Mouse (Mus musculus): ENCODE data around the gene Ddx50. TPM values are rescaled to one million over a fixed set of nuclear protein-coding genes. Genes with fewer than 3 reads are reported as not detected.

Gene Ddx50
- 165 TPM for polyA plus RNA-seq (2014; fragmentation: Illumina TruSeq; extraction: RNeasy Lipid Tissue Mini Kit (QIAGEN cat#74804); ENCODE audit: low read depth, low replicate concordance)

GRCm38 (mm10) chr10:62650881-62651810, at the start of gene Ddx50:
TSS of gene Ddx50 (minus strand) at chr10:62651218.

DNA sequence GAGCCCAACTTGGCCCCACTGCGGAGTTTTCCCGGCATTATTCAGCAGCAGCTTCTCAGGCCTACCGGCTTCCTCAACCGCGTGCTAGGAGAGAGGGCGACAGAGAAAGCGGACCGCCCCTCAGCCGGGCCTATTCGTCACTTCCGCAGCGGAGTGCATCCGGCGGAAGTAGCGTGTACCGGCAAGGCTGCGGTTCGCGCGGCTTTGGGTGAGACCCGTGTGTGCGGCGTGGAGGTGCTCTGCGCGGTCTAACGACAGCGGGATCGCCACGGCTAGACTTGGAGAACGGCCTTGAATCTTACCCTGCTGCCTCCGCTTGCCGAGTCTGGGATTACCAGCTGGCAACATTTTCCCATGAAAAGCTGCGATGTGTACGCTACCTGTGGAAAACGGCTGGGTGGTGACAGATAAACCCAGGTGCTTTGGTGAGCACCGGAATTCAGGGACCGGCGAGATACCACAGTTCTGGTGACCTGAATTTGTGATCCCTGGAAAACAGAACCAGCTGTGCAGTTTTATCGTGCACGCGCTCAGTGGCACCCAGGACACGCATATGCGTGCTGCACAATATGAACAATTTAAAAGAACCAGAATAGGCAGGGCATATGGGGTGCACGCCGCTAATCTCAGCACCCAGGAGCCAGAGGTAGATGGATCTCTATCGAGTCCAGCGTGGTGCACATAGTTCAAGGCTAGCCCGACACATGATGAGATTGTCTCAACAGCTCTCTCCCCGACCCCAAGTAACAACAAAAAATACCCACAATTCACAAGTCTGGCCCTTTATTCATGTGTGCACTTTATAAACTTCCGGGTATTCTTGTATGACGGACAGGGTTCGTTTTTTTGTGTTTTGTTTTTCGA, 48.6 kb downstream of the Ddx50 start, which contains the start of gene Ddx21:
Ddx21 (minus strand) TSS at position 105 of the 864 bp plus-strand sequence.

DNA sequence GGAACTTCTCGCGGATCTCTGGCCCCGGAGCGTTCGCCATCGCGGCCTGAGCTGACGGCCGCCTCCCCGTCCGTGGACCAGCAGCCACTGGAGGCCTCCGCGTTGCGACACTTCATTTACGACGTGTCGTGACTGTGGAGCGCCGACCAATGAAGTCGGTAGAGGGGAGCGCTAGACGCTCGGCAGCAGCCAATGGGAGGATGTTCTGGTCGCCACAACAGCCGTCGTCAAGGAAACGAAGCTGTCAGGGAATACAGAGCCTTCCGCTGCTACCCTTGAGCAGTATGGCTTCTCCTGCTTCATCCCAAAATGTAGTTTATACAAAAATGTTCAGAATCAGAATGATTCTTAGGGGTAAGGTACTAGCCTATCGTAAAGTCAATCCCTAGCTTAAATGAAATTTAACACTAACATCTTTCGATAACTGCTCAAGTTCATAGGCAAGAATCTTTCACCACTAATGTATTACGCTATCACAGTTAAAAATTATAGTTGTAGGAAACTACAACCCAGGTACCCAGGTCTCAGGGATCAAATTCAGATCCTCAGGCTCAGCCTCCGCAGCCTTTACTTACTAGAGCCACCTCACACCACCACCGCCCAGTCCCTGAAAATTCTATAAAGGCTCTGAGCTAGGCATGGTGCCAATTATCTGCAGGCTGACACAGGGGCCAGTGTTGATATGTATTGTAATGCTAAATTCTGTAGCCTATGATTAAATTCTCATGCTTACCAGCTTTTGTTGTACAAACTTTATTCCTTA, 72.5 kb downstream of the Ddx50 start, which contains the start of gene Kif1bp:
Kif1bp (minus strand) TSS at position 120 of the 763 bp plus-strand sequence.

Other genes starting within 250 kb of the Ddx50 start
- gene Hkdc1, start 228.7 kb downstream of the Ddx50 start, polyA plus RNA-seq (2014; fragmentation: Illumina TruSeq; extraction: RNeasy Lipid Tissue Mini Kit (QIAGEN cat#74804); ENCODE audit: low read depth, low replicate concordance) = not detected
- gene 4930507D05Rik, start 201.7 kb downstream of the Ddx50 start, polyA plus RNA-seq (2014; fragmentation: Illumina TruSeq; extraction: RNeasy Lipid Tissue Mini Kit (QIAGEN cat#74804); ENCODE audit: low read depth, low replicate concordance) = 2.4 TPM
- gene Supv3l1, start 201.5 kb downstream of the Ddx50 start, polyA plus RNA-seq (2014; fragmentation: Illumina TruSeq; extraction: RNeasy Lipid Tissue Mini Kit (QIAGEN cat#74804); ENCODE audit: low read depth, low replicate concordance) = 18.8 TPM
- 706 TPM for gene Vps26a, start 164.4 kb downstream of the Ddx50 start, polyA plus RNA-seq (2014; fragmentation: Illumina TruSeq; extraction: RNeasy Lipid Tissue Mini Kit (QIAGEN cat#74804); ENCODE audit: low read depth, low replicate concordance)
- 23.3 TPM for gene Srgn, start 123.8 kb downstream of the Ddx50 start, polyA plus RNA-seq (2014; fragmentation: Illumina TruSeq; extraction: RNeasy Lipid Tissue Mini Kit (QIAGEN cat#74804); ENCODE audit: low read depth, low replicate concordance)
- 46.3 TPM for gene Kif1bp, start 72.8 kb downstream of the Ddx50 start, polyA plus RNA-seq (2014; fragmentation: Illumina TruSeq; extraction: RNeasy Lipid Tissue Mini Kit (QIAGEN cat#74804); ENCODE audit: low read depth, low replicate concordance)
- gene Ddx21, start 48.9 kb downstream of the Ddx50 start, polyA plus RNA-seq (2014; fragmentation: Illumina TruSeq; extraction: RNeasy Lipid Tissue Mini Kit (QIAGEN cat#74804); ENCODE audit: low read depth, low replicate concordance) = 52.9 TPM
- 1.1 TPM for gene Stox1, start 74.9 kb upstream of the Ddx50 start, polyA plus RNA-seq (2014; fragmentation: Illumina TruSeq; extraction: RNeasy Lipid Tissue Mini Kit (QIAGEN cat#74804); ENCODE audit: low read depth, low replicate concordance)
- gene Ccar1, start 141.1 kb upstream of the Ddx50 start, polyA plus RNA-seq (2014; fragmentation: Illumina TruSeq; extraction: RNeasy Lipid Tissue Mini Kit (QIAGEN cat#74804); ENCODE audit: low read depth, low replicate concordance) = 181 TPM

Data from testis, adult 10 weeks (tissue).